8 mouse cellular contexts compared by ENCODE assay signal in genomic region chr11:88067586-88068410, GRCm38 (mm10). TPM values are rescaled to one million over a fixed set of nuclear protein-coding genes. Genes with fewer than 3 reads are reported as not detected.
DNase-seq lines count a peak whose midpoint lies in the region; ATAC-seq lines count a peak whose summit lies in the region.

TSS of gene Vezf1 (plus strand) at chr11:88068279.

- H3K36me3 ChIP-seq in intestine, embryonic 14.5 days (ENCODE audit: control insufficient read depth, insufficient read depth, low read length): no peaks in the 10 kb centered on the region

- under 1% methylated on average over 27 of the region's 81 CpGs for WGBS in intestine, embryonic 14.5 days

- H3K27me3 ChIP-seq in intestine, embryonic 14.5 days (replicated peaks; ENCODE audit: control insufficient read depth, insufficient read depth, low read length): no peaks in the 10 kb centered on the region

- H3K4me1 ChIP-seq in intestine, embryonic 14.5 days (replicated peaks; ENCODE audit: control insufficient read depth, insufficient read depth, low read length): peaks cover 33% of the 10 kb centered on the region

- H3K4me3 ChIP-seq in intestine, embryonic 14.5 days (ENCODE audit: low read depth, low read length): peak within 1 kb of the TSS; percentile 100

- DNase-seq in adrenal gland, adult 8-10 months: peak; percentile 61
- peak; percentile 61 for DNase-seq in embryo, embryonic 11.5 days (ENCODE audit: low read depth, low spot score)
- peak; percentile 63 to 70 for DNase-seq in gastrocnemius, postnatal 36 days
- peak; percentile 88 for DNase-seq in intestine, embryonic 14.5 days (ENCODE audit: low spot score)
- DNase-seq in left cerebral cortex, postnatal 36 days (ENCODE audit: low spot score in 2 of 2): peak; percentile 69 to 76
- DNase-seq in mesoderm, embryonic 11.5 days (ENCODE audit: low read depth, low spot score): peak; percentile 83
- DNase-seq in right cerebral cortex, postnatal 25 days: peak; percentile 74
- DNase-seq in urinary bladder, postnatal 36 days (ENCODE audit: low spot score in 2 of 2): peak; percentile 70 to 72

- peak within 1 kb of the TSS; percentile 95 for H3K9ac ChIP-seq in intestine, embryonic 14.5 days (ENCODE audit: low read length)

- H3K27ac ChIP-seq in intestine, embryonic 14.5 days (ENCODE audit: low read depth): peak within 1 kb of the TSS; percentile 97

- H3K4me2 ChIP-seq in intestine, embryonic 14.5 days (ENCODE audit: low read length): peak within 1 kb of the TSS; percentile 76

- H3K9me3 ChIP-seq in intestine, embryonic 14.5 days (ENCODE audit: control insufficient read depth, low read length): no peaks in the 10 kb centered on the region

- intact Hi-C loops in gastrocnemius, postnatal 36 days (cut with DNase I): loop anchor here (2.0 kb wide), 1 partner anchor 89 kb away; no protein-coding TSS in a partner anchor
- intact Hi-C loops in left cerebral cortex, postnatal 36 days (cut with DNase I): loop anchor here (5.0 to 10.0 kb wide), 2 partner anchors 120 to 757 kb away; no protein-coding TSS in a partner anchor

- peak; percentile 87 for ATAC-seq in intestine, embryonic 14.5 days (replicated peaks; ENCODE audit: low FRiP score, low TSS enrichment, low read depth)

RNA-seq across cellular contexts. Expression of gene Vezf1, which starts in this region (rescaled TPM):
- total RNA-seq in adrenal gland, adult 8-10 months (2022): 10 to 100 TPM; 42.1 to 71.0 (median 59.4) TPM
- total RNA-seq in gastrocnemius, postnatal 36 days (2021): 10 to 100 TPM; 50.0 to 71.2 TPM
- 40.0 and 43.0 TPM in 2 replicates for polyA plus RNA-seq in intestine, embryonic 14.5 days (2014; fragmentation: Nextera tagmentation; extraction: Ambion mirVana)
- 10 to 100 TPM; 24.4 to 26.2 TPM for total RNA-seq in left cerebral cortex, postnatal 36 days (2021)

Comparison
In these comparisons a context has a peak if more than half of its experiments do, and no peak if none do; other contexts are left out.
1. Peak in every context shown above with its lines: DNase-seq, ATAC-seq, H3K4me3 ChIP-seq and H3K27ac ChIP-seq.